Mouse (Mus musculus) kidney, postnatal 14 days (tissue): Measurements from ENCODE around the gene Hist1h4f.

Source experiments
- DNase-seq: peaks from one replicate; pipeline ENCODE4 v3.0.0; 2022; ENCODE audit warnings: mixed read lengths

The Hist1h4f gene

GRCm38 (mm10) chr13:23506351-23506750 lies 45.1 kb downstream of the Hist1h4f start:
- DNase-seq: no peak

GRCm38 (mm10) chr13:23505662-23506345 lies 45.6 kb downstream of the Hist1h4f start:
- no peak for DNase-seq

GRCm38 (mm10) chr13:23503797-23504196 lies 47.7 kb downstream of the Hist1h4f start:
- no peak for DNase-seq

DNA sequence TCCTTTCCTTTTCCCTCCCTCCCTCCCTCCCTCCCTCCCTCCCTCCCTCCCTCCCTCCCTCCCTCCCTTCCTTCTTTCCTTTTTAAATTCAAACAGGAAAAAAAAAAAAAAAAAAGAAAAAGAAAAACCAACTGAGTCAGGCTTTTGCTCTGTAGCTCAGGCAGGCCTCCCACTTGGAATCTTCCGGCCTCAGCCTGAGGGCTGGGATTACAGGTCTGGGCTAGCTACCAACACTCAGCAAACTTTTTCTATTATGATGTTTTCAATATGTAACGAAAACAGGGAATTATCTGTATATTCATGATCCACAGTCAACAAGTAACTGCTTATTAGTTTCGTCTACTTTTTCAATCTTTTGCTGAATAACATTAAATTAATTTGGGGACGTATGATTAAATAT lies 48.5 kb downstream of the Hist1h4f start:
- no peak for DNase-seq

DNA sequence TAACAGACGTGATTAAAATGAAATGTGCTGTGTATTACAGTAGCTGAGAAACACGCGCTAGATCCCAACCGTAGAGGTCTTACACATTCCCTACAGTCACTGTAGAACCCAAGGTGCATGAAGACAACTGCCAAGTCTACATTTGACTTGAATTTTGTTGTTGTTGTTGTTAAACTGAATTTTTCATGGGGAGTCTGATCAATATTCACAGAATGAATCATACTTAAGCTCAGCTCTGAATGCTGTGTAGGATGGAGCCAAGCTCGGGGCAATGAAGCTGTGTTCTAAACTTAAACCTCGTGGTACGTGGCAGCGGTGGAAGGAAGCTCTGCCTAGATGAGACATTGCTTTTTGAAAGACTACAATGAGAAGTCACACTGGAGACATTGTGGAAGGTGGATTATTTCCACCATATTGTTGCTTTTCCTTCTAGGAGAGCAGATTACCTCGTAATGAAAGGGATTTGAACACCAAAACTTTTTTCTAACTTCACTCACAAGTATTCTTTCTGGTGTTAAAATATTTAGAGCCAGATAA lies 49.3 kb downstream of the Hist1h4f start:
- DNase-seq: no peak

DNA sequence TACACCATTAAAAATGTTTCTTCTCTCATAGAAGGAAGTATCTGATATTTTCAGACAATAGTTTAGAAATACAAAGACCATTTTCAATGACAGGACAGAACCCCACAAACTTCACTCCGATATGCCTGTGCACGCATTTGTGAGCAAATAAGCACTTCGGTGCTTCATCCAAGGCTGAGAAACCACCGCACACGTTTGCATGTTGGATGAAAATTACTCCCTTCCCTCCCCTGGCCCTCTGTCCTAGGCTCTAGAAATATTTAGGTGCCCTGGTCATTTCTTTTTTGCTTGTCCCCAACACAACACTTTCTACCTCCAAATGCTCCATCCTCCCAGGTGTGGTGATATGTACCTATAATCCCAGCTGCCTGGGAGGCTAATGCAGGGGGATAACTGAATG lies 49.9 kb downstream of the Hist1h4f start:
- no peak for DNase-seq
